Mouse (Mus musculus) limb, embryonic 11.5 days (tissue): ENCODE measurements around the gene Gpx3. TPM values are rescaled to one million over a fixed set of nuclear protein-coding genes. Genes with fewer than 3 reads are reported as not detected.
"Not testable (repeated sequence)": the region's sequence is repeated elsewhere in the genome, so short reads cannot be mapped to it uniquely, and the experiment has no call there.

ENCODE experiments used
- ATAC-seq: fragments of 200-750 bp; cut with Nextera tagmentation; 2 replicates; pipeline ENCODE4 v1.8.0; 2017; ENCODE audit warnings: low read depth; ENCODE audit not compliant: insufficient number of reproducible peaks, low FRiP score, low TSS enrichment
- DNase-seq: peaks from one replicate; pipeline ENCODE4 v3.0.0-alpha.2; 2015; ENCODE audit warnings: low spot score
- H3K27ac ChIP-seq: fragments of 300-500 bp; sonication (generic); replicated peaks from 2 replicates; pipeline ENCODE4 v1.5.1; 2014; ENCODE audit warnings: low read depth, mild to moderate bottlenecking, low read length
- H3K27me3 ChIP-seq: fragments of 300-500 bp; sonication (generic); 2 replicates; pipeline ENCODE4 v1.6.1; 2014; ENCODE audit warnings: mild to moderate bottlenecking, low read length, mixed read lengths; ENCODE audit not compliant: control insufficient read depth, insufficient read depth
- H3K36me3 ChIP-seq: fragments of 300-500 bp; sonication (generic); 2 replicates; pipeline ENCODE4 v1.6.1; 2014; ENCODE audit warnings: mild to moderate bottlenecking, low read length, moderate library complexity, mixed read lengths; ENCODE audit not compliant: control insufficient read depth, insufficient read depth
- H3K4me1 ChIP-seq: fragments of 300-500 bp; sonication (generic); 2 replicates; pipeline ENCODE4 v1.6.1; 2014; ENCODE audit warnings: low read length, mixed read lengths; ENCODE audit not compliant: control insufficient read depth, insufficient read depth
- H3K4me2 ChIP-seq: fragments of 300-500 bp; sonication (generic); 2 replicates; pipeline ENCODE4 v1.6.1; 2014; ENCODE audit warnings: low read depth, mild to moderate bottlenecking, moderate library complexity; ENCODE audit not compliant: severe bottlenecking
- H3K4me3 ChIP-seq: fragments of 300-500 bp; sonication (generic); 2 replicates; pipeline ENCODE4 v1.5.1; 2014; ENCODE audit warnings: low read depth, low read length
- H3K9ac ChIP-seq: fragments of 300-500 bp; sonication (generic); 2 replicates; pipeline ENCODE4 v1.6.1; 2014; ENCODE audit warnings: mild to moderate bottlenecking, low read length
- H3K9me3 ChIP-seq: fragments of 300-500 bp; sonication (generic); 2 replicates; pipeline ENCODE4 v1.6.1; 2016; ENCODE audit warnings: low read length; ENCODE audit not compliant: control insufficient read depth
- WGBS: fragments of 180-500 bp; shearing (Covaris S2); extraction: QIAGEN DNeasy Blood & Tissue Kit; methylation state at CpG from one replicate; pipeline ENCODE4 v1.1.7; 2014; 5-methylcytosine and 5-hydroxymethylcytosine counted together
- polyA plus RNA-seq: library from polyadenylated mRNA; unstranded; fragments of >200 nt; fragmentation: Nextera tagmentation; extraction: Ambion mirVana; gene quantifications from 2 replicates; pipeline ENCODE4 v1.2.1, GENCODE M21; 2014

Gpx3 gene
- polyA plus RNA-seq, 1 experiment from 2014 or later, result 49.9 TPM

GRCm38 (mm10) chr11:54885406-54885805, 16.8 kb upstream of the Gpx3 start:
- ATAC-seq (no peak), DNase-seq (no peak)
- Histone ChIP-seq H3K27me3 (peaks cover 3% of the 10 kb centered on the region; the same call in 1 of the 2 replicates), H3K9ac (no peak overlapping the region), H3K27ac (no peak overlapping the region), H3K36me3 (no peaks in the 10 kb centered on the region), H3K4me3 (no peak overlapping the region), H3K9me3 (no peaks in the 10 kb centered on the region), H3K4me2 (no peak overlapping the region), H3K4me1 (peaks cover 5% of the 10 kb centered on the region; the same call in 1 of the 2 replicates)
- 75% methylated on average over 2 of the region's 2 CpGs for WGBS

GRCm38 (mm10) chr11:54887927-54888326, 14.3 kb upstream of the Gpx3 start:
- peaks cover 5% of the 10 kb centered on the region; the same call in 1 of the 2 replicates for H3K4me1 ChIP-seq
- no peak overlapping the region for H3K4me2 ChIP-seq
- H3K4me3 ChIP-seq, result no peak overlapping the region
- no peak for DNase-seq
- peaks cover 3% of the 10 kb centered on the region; the same call in 1 of the 2 replicates for H3K27me3 ChIP-seq
- no peaks in the 10 kb centered on the region for H3K36me3 ChIP-seq
- WGBS, result 82% methylated on average over 6 of the region's 6 CpGs
- H3K9me3 ChIP-seq, result no peaks in the 10 kb centered on the region
- ATAC-seq, result no peak
- H3K27ac ChIP-seq, result no peak overlapping the region
- H3K9ac ChIP-seq, result no peak overlapping the region

DNA sequence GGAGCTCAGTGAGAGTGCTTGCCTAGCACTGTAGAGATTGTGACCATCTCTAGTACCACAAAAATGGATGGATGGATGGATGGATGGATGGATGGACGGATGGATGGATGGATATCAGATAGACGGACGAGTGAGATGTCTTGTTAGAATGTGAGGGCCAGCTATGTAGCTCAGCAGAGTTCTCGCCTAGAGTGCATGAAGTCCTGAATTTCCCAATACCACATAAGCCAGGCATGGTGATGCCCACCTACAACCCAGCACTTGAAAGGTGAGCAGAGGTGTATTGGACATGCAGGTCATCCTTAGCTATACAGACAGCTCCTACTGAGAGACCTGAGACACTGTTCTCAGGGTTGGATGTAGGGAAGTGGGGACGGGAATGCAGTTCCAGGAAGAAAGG, 10.9 kb upstream of the Gpx3 start:
- no peak overlapping the region for H3K4me2 ChIP-seq
- WGBS, result 88% methylated on average over 5 of the region's 5 CpGs
- DNase-seq (no peak), ATAC-seq (no peak)
- no peaks in the 10 kb centered on the region for H3K9me3 ChIP-seq
- H3K27ac ChIP-seq, result no peak overlapping the region
- no peak overlapping the region for H3K9ac ChIP-seq
- no peak overlapping the region for H3K4me3 ChIP-seq
- no peaks in the 10 kb centered on the region for H3K36me3 ChIP-seq
- H3K27me3 ChIP-seq, result peaks cover 3% of the 10 kb centered on the region; the same call in 1 of the 2 replicates
- no peaks in the 10 kb centered on the region for H3K4me1 ChIP-seq

GRCm38 (mm10) chr11:54892091-54892490, 10.2 kb upstream of the Gpx3 start:
- no peaks in the 10 kb centered on the region for H3K36me3 ChIP-seq
- DNase-seq (no peak), ATAC-seq (no peak)
- H3K27ac ChIP-seq, result no peak overlapping the region
- WGBS, result 52% methylated on average over 7 of the region's 7 CpGs
- no peak overlapping the region for H3K4me3 ChIP-seq
- H3K4me1 ChIP-seq, result no peaks in the 10 kb centered on the region
- no peaks in the 10 kb centered on the region for H3K9me3 ChIP-seq
- H3K9ac ChIP-seq, result no peak overlapping the region
- no peak overlapping the region for H3K4me2 ChIP-seq
- H3K27me3 ChIP-seq, result peaks cover 3% of the 10 kb centered on the region; the same call in 1 of the 2 replicates

GRCm38 (mm10) chr11:54894589-54894988, 7.7 kb upstream of the Gpx3 start:
- H3K27ac ChIP-seq, result no peak overlapping the region
- WGBS, result 52% methylated on average over 9 of the region's 9 CpGs
- H3K4me3 ChIP-seq, result no peak overlapping the region
- no peaks in the 10 kb centered on the region for H3K27me3 ChIP-seq
- no peaks in the 10 kb centered on the region for H3K9me3 ChIP-seq
- DNase-seq (no peak), ATAC-seq (no peak)
- no peak overlapping the region for H3K9ac ChIP-seq
- no peak overlapping the region for H3K4me2 ChIP-seq
- no peaks in the 10 kb centered on the region for H3K36me3 ChIP-seq
- no peaks in the 10 kb centered on the region for H3K4me1 ChIP-seq

DNA sequence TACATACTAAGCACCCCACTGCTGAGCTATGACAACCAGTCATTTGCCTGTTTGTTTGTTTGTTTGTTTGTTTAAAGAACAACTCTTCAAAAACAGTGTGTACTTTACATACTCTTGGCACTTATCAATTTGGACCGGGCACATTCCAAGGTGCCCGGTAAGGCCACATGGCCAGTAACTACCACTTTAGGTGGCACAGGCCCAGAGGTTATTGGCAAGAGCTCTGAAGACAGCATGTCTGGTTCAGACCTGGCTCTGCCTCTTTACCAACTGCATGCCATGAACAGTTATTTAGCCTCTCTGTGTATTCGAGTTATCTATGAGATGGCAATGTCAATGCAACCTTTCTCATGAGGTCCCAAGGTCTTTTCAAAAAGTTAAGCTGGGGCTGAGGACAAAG, 5.6 kb upstream of the Gpx3 start:
- not testable (repeated sequence) for H3K27me3 ChIP-seq, H3K9me3 ChIP-seq, H3K4me3 ChIP-seq, H3K4me2 ChIP-seq, DNase-seq, H3K36me3 ChIP-seq, H3K4me1 ChIP-seq, H3K9ac ChIP-seq, H3K27ac ChIP-seq, ATAC-seq
- 90% methylated on average over 3 of the region's 3 CpGs for WGBS

- Histone ChIP-seq H3K9ac (no peak overlapping the region), H3K9me3 (no peaks in the 10 kb centered on the region), H3K27ac (no peak overlapping the region), H3K4me3 (no peak overlapping the region), H3K4me2 (no peak overlapping the region), H3K36me3 (no peaks in the 10 kb centered on the region), H3K27me3 (peaks cover 2% of the 10 kb centered on the region; the same call in 1 of the 2 replicates), H3K4me1 (no peaks in the 10 kb centered on the region)
- DNase-seq, result no peak
- ATAC-seq, result no peak
- 41% methylated on average over 5 of the region's 5 CpGs for WGBS
Observed at GRCm38 (mm10) chr11:54897470-54897869, 4.8 kb upstream of the Gpx3 start.

- no peak overlapping the region for H3K4me3 ChIP-seq
- WGBS, result 82% methylated on average over 4 of the region's 4 CpGs
- no peaks in the 10 kb centered on the region for H3K9me3 ChIP-seq
- no peak overlapping the region for H3K27ac ChIP-seq
- H3K4me2 ChIP-seq, result no peak overlapping the region
- H3K4me1 ChIP-seq, result no peaks in the 10 kb centered on the region
- no peaks in the 10 kb centered on the region for H3K36me3 ChIP-seq
- ATAC-seq (no peak), DNase-seq (no peak)
- H3K9ac ChIP-seq, result no peak overlapping the region
- H3K27me3 ChIP-seq, result peaks cover 2% of the 10 kb centered on the region; the same call in 1 of the 2 replicates
Observed at GRCm38 (mm10) chr11:54899657-54900056, 2.6 kb upstream of the Gpx3 start.

GRCm38 (mm10) chr11:54903339-54903738, 1.1 kb downstream of the Gpx3 start:
- H3K36me3 ChIP-seq, result no peaks in the 10 kb centered on the region
- H3K27me3 ChIP-seq, result peaks cover 2% of the 10 kb centered on the region; the same call in 1 of the 2 replicates
- DNase-seq (no peak), ATAC-seq (no peak)
- no peak overlapping the region for H3K9ac ChIP-seq
- WGBS, result 73% methylated on average over 5 of the region's 5 CpGs
- H3K4me1 ChIP-seq, result no peaks in the 10 kb centered on the region
- no peaks in the 10 kb centered on the region for H3K9me3 ChIP-seq
- H3K27ac ChIP-seq, result no peak overlapping the region
- peak overlapping the region; percentile 40 for H3K4me3 ChIP-seq
- peak overlapping the region; percentile 69 for H3K4me2 ChIP-seq
